Mouse (Mus musculus): Measurements from ENCODE around the gene Col13a1. TPM values are rescaled to one million over a fixed set of nuclear protein-coding genes. Genes with fewer than 3 reads are reported as not detected.

Col13a1 gene
- total RNA-seq, 2 experiments from 2014 or later, result 2.1 to 2.4 TPM

DNA sequence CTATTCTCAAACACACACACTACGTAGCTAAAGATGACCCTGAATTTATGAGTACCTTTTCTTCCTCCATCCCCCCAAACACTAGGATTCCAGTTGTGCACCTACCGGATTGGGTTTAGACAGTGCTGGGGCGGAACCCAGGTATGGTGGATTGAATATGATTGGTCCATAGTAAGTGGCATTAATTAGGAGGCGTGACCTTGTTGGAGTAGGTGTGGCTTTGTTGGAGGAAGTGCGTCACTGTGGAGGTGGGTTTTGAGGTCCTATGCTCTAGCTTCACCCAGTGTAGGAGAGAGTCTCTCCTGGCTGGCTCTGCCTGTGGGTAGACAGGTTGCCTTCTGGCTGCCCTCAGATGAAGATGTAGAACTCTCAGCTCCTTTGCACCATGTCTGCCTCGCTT lies 144.6 kb downstream of the Col13a1 start:
- DNase-seq, result no peak
- intact Hi-C loops (cut with DNase I), result loop anchor here (10.0 kb wide), 1 partner anchor 351 kb away; no protein-coding TSS in a partner anchor

DNA sequence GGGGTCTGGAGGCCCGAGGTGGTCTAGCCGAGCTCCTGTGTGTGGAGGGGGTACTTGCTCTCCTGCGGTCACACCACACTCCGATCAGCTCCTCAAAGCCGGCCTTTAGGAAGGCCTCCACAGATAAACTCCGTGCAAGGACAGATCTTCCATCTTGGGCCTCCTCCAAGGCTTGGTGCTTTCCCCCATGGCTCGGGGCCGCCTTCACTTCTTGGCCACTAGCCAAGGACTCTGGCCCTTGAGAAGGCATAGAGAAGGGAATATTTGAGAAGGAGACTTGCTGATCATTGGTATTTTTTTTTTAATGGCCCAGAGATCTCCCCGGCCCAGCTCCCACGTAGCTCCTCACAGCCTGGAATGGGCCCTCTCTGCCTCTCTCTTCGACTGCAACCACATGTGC lies 146.2 kb downstream of the Col13a1 start:
- intact Hi-C loops (cut with DNase I), result loop anchor here (10.0 kb wide), 1 partner anchor 352 kb away; no protein-coding TSS in a partner anchor
- DNase-seq, result peak; percentile 46

DNA sequence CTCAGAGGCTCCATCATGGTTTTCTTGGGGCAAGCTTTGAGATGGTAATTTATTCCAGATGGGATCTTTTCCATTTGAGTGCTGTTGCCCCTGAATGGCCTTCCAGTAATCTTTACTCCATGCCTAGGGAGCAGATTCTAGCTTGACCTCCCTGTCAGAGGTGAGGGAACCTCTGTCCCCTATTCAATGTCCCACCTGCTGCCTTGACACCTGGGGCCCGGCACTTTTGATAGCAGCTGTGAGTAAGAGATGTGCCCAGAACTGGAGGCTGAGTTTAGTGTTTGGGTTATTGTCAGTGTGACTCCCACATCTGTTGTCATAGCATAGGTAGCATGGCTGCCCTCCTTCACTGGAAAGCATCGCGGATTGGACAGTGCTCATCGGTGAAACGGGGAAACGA lies 147.2 kb downstream of the Col13a1 start:
- intact Hi-C loops (cut with DNase I), result loop anchor here (10.0 kb wide), 1 partner anchor 353 kb away; no protein-coding TSS in a partner anchor
- no peak for DNase-seq

DNA sequence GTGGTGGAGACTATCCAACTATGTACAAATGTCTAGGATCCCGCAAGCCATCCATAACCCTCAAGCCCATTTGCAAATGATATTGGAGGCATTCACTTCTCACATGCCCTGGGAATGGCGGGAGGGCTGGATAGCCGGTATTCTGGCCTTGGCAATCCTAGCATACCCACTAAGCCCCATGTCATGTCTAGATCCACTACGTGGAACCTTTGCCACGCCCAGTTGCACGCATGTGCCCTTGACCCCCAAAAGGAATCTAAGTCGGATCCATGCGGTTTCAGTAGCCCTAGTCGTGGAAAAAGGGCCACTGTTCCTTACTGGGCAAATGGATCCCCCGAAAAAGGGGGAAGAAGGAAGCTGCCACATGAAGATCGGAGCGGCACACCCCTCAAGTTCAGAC lies 147.7 kb downstream of the Col13a1 start:
- DNase-seq, result no peak
- intact Hi-C loops (cut with DNase I), result loop anchor here (10.0 kb wide), 1 partner anchor 354 kb away; no protein-coding TSS in a partner anchor

DNA sequence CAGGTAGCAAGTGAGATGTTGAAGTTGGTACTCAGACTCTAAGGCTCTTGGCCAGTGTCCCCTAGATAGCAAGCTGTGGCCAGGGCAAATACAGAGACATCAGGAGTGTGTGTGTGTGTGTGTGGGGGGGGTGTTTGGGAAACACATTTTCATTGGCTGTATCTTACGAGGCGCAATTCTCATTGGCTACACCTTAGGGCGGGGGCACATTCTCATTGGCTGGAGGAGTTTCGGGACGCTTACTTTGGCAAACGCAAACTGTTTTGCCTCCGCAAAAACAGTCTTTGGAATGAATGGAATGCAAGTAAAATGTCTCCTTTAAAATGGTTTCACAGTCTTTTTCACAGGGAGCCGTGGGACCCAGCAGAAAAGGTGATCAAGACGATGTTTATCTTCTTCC lies 148.1 kb downstream of the Col13a1 start:
- no peak for DNase-seq
- intact Hi-C loops (cut with DNase I), result loop anchor here (10.0 kb wide), 1 partner anchor 354 kb away; no protein-coding TSS in a partner anchor

DNA sequence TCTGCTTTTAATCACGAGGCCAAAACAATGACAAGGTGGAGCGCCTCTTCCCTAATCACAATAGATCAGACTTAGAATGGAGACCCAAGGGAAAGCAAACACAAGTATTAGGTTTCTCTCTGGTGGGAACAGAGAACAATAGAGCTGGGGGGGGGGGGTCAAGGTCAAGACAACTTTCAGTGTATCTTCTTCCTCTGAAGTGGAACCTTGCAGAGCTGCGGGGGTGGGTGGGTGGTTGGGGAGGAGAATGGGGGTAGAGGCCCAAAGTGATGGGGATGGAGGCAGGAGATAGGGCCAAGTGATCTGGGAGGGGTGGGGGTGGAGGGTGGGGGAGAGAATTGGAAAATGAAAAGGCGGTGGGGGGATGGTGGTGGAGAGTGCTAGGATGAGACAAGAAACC lies 149.9 kb downstream of the Col13a1 start:
- DNase-seq, result no peak
- intact Hi-C loops (cut with DNase I), result no loop called here

DNA sequence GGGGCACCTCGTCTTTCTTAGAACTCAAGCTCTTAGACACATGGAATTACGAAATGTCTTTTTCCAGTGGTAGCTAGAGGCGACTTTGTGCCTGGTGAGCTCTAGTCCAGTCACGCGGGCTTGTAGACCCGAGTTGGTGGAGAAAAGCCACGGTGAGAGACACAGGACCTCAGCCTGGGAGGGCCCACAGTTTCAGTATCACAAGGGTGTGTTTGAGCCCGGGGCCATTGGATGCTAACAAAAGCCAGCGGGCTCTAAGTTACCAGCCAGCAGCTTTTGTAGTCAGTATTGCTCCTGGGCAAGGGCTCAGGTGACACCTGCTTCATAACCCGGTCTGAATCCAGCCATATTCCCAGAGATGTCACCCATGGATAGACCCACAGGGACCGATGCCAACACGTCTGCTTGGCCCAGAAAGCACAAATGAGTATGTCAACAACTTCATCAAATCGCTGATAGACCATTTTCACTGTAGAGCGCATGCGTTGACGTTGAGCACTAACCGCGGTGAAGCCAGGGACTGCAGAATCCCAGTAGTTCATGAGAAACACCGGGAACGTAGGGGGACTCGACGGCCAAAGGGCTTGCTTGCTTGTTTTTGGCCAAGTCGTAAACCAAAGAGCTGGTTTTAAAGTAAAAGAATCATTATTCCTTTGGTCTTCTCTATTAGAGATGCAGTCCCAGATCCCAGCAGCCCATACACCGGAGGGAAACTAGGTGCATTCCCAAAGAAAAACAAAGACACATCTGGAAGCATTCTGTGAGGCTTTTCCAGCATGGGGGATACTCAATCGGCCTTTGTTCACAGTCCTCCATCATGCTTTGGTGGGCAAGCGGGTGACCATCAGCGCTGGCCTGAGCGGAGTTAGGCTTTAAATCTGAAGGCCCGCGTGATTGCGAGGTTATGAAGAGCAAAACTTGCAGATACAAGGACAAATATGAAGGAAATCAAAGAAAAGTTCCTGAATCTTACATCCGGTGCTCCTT lies 150.7 kb downstream of the Col13a1 start:
- intact Hi-C loops (cut with DNase I), result no loop called here
- no peak for DNase-seq

DNA sequence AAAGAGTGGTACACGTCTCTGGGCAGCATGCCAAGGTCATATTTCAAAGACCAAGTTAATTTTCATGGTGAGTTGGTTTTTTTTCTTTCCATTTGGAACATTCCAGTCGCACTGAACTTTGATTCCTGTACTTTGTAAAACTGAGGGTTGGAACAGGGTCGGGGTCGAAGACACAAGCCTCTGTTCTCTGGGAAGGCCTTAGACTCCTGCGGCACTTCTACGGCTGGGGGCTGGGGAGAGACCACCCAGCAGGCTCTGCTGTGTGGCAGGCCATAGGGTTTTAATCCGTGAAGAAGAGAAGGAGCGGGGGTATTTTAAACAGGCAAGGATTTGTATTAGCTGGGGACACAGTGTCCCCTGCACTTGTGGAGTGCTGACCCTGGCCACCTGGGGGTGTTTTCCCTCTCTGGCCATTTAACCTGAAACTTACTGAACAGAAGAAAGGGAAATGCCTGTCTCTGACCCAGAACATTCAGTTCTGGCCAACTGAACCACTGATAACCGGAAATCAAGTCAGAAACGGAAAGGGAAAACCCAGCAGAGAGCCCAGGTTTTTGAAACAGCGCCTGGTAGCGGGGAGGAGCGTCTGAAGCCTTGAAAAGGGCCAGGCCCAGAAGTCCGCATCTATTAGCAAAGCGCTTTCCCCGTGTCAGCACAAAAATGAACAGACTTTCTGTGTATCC lies 152.0 kb downstream of the Col13a1 start:
- DNase-seq, result no peak
- intact Hi-C loops (cut with DNase I), result no loop called here

DNA sequence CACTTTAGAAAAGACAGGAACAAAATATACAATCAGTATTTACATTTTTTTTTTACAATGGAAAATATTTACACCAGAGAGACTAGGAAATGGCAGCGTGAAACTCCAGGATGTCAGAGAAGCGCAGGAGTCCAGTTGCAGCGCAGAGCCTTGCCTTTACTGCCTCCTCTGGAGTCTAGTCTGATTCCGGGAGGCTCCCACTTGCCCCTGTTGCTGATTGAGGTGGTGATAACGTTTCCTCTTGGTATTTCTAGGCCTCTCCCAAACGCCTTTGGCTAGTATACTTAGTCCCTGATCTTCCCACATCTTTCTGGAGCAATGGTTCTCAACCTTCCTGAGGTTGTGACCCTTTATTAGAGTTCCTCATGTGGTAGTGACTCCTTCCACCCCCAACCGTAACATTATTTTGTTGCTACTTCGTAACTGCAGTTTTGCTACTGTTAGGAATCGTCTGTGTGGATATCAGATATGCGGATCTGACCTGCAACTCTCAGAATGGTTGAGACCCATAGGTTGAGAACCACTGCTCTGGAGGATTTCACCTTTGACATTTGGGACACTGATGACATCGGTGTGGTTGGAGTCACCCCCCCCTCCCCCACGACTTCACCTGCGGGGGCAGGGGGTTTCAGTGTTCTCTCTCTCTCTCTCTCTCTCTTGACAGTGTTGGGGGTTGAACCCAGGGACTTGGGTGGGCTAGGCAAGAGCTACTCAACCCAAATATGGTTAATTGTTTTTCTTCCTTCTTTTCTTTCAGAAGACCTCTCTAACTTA lies 152.7 kb downstream of the Col13a1 start:
- no peak for DNase-seq
- intact Hi-C loops (cut with DNase I), result no loop called here

DNA sequence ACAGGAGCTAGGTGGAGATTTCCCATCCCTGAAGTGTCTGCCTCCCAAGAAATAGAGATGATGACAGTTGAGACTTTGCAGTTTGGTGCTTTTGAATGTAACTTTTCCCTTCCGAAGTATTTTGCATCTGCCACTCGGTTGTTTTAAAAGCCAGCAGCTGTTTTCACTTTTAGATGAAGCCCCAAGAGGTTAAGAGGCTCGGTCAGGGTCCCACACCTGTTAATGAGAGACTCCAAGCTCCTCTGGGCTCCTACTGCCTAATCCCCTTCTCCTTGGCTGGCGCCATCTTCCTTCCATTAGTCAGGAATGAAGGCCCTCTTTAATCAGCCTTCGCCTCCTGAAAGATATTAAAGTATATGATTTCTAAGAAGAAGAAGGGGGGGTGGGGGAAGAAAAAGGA lies 153.4 kb downstream of the Col13a1 start:
- intact Hi-C loops (cut with DNase I), result no loop called here

DNA sequence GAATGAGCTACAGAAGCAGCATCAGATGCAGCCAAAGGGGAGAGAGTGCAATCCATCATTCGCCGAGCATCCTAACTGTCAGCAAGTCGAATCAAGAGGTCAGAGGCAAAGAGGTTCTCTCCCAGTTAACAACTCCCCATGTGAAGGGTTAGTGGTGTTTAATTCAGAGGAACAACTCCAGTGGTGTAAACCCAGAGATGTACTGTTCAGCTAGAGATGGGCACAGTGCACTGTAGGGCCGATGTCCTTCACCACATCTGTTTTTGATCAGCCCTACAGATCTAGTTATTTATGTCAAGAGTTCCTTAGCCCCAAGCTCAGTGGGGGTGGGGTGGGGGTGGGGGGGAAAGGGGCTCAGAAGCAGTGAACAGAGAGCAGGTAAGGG lies 155.2 kb downstream of the Col13a1 start:
- no peak for DNase-seq
- intact Hi-C loops (cut with DNase I), result no loop called here

More for the DNA sequence above, 153.4 kb downstream of the Col13a1 start:
- no peak for DNase-seq

DNA sequence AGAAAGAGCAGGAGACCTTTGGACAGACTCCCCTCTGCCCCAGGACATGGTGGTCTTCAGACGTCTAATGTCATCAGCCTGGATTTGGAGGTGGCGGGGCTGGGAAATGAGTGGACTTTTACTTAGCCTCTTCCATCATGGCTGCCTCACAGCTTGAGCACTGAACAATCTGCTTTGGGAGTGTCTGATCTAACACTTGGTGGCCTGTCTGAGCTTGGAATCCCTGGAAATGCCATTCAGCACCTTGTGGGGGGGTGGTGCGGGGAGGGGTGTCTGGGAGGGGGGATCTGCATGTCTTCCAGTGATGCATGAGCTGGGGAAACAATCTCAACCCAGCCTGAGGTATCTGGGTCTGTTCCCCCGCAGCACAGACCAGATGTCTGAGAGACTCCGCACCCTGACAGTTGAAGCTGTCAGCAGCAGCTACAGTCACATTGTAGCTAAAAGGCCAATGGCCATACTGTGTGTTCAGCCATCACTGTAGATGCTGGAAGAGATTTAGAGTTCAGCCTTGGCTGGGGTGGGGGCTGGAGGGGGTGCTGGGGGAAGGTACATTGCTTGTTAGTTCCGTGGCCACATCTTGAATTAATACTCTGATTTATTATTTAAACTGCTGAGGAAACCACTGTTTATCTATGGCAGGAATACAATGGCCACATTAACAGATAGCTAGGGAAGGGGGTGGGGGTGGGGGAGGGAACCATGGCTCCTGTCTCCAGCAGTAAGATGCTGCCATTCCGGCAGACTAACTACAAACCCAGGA lies 155.8 kb downstream of the Col13a1 start:
- intact Hi-C loops (cut with DNase I), result no loop called here
- no peak for DNase-seq

DNA sequence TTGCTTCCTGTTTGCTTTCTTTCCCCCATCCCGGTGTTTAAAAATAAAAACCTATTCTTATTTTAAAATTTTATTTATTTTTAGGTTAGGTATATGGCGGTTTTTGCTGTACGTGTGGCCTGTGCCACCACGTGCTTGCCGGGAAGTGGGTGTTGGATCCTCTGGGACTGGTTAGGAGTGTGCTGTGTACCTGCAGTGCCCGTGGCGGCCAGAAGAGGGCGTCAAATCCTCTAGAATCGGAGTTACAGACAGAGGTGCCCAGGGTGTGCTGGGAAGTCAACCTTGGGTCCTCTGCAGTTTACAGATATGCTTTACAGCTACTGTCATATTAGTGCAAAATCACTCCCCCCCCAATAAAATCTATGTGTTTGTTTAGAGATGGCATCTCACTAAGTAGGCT lies 158.9 kb downstream of the Col13a1 start:
- no peak for DNase-seq
- intact Hi-C loops (cut with DNase I), result no loop called here

DNA sequence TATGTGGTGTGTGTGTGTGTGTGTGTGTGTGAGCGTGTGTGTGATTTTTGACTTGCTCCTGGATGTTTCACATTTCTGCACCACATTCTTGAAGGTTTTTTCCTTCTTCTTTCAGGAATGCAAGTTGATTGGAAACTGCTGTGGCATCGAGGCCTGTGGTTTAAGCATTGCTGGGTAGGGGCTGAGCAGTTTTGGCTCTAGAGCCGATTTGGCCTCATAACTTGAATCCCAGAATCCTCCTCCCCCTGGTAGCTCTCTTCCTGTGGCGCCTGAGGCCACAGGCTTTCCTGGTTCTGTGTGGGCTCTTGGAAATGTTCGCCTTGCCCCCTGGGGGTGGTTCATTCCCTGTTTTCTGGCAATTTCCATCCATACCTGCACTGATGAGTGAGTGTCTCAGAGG lies 166.9 kb downstream of the Col13a1 start:
- intact Hi-C loops (cut with DNase I), result no loop called here
- no peak for DNase-seq

DNA sequence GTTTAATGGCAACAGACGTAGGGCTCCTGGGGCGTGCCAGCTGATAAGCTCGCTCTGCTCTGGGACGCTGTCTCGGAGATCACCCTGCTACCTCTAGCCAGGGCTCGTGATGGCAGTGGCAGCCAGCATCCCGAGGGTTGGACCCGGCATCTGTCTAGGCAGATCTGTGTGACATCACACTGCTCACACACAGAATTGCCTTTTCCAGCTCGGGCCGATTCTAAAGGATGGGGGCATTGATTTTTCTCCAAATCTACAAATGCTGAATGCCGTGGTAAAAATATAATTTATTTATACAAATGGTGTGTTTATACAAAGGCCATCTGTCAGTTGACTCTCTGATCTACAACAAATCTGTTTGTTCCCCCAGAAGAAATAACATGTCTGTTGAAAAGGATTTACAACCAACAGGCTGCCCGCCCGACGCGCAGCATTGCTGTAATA lies 180.8 kb downstream of the Col13a1 start:
- DNase-seq, result no peak
- intact Hi-C loops (cut with DNase I), result no loop called here

DNA sequence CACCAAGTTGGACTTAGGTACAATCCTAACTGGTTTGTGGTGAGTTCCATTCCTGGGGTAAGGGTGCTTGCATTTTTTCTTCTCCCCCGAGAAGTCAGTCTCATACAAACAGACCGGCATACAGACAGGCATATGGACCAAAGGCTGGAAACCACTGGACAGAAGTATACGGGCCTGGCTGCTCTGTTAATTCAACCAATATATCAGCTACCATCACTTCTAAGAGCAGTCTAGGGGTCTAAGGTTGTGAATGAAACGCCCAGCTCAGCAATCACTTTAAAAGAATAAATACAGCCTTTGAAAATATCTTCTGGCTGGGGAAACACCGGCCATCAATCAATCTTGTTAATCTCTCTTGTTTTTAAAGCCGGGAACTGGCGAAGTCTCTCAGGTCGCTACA lies 183.4 kb downstream of the Col13a1 start:
- intact Hi-C loops (cut with DNase I), result no loop called here
- no peak for DNase-seq

DNA sequence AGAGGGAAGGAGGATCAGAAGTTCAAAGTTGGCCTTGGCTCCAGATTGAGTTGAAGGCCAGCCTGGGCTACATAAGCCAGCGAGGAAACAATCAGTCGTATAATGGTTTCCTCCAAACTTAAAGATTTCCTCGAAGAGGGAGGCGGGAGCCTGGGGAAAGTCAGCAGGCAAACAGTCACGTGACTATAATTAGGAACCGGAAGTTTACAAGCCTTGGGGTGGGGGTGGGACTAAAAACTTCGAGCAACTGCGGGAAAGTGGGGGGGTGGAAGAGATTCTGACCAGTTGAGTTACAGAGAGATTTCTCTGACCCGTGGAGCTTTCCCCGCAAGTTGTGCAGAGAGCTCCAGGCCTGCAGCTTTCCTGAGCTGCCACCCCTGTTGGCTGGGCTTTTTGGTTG lies 183.9 kb downstream of the Col13a1 start:
- no peak for DNase-seq
- intact Hi-C loops (cut with DNase I), result no loop called here

DNA sequence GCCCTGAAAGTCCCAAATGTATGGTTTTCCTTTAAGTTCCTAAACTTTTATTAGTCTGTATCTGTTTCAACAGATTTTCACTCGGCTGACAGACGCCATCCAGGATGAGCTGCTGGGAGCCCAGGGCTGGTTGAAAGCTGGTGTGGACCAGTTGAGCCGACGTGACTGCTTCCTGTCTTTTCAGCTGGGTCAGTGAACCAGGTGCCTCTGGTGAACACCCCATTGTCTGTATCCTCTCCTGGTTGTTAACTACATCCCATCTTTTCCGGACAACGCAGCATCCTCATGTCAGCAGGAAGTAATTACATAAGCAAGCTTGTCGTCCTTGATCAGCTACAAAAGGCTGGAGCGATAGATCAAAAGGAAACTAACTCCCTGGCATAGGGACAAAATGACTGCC lies 185.9 kb downstream of the Col13a1 start:
- no peak for DNase-seq
- intact Hi-C loops (cut with DNase I), result no loop called here

DNA sequence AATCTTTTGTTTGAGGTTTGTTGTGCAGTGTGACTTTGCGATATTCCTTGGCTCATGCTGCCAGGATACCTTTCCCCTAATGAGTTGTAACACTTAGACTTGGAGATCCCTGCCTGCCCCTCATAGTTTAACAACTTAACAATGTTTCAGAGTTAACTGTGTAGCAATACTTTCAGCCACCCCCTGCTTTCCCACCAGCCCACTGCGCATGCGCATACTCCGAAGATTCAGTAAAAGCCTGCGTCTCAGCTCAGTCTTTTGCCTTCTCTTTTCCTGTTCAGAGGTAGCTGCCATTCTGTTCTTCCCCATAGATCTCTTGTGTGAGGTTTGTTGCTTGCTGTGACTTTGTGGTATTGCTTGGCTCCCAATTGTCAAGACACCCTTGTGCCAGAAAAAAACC lies 190.4 kb downstream of the Col13a1 start:
- intact Hi-C loops (cut with DNase I), result no loop called here
- no peak for DNase-seq
